Mouse (Mus musculus): ENCODE measurements around the gene Eif4g3. TPM values are rescaled to one million over a fixed set of nuclear protein-coding genes. Genes with fewer than 3 reads are reported as not detected.

Eif4g3 gene
- polyA plus RNA-seq, 2 experiments from 2014 or later: 35.4 to 42.5 TPM

DNA sequence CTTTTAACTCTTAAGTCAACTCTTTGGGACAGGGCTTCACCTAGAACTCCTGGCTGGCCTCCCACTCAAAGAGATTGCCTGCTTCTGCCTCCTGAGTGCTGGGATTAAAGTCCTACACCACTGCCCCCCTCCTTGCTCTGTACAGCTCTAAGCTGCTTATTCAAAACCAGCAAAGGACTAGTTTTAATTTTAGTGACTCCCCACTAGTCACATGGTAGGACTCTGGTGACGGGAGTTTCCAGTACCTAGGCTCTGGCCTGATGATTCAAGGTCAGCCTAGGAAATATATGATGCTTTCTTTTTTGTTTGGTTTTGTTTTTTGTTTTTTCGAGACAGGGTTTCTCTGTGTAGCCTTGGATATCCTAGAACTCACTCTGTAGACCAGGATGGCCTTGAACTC lies 172.0 kb downstream of the Eif4g3 start:
- ATAC-seq: no peak

DNA sequence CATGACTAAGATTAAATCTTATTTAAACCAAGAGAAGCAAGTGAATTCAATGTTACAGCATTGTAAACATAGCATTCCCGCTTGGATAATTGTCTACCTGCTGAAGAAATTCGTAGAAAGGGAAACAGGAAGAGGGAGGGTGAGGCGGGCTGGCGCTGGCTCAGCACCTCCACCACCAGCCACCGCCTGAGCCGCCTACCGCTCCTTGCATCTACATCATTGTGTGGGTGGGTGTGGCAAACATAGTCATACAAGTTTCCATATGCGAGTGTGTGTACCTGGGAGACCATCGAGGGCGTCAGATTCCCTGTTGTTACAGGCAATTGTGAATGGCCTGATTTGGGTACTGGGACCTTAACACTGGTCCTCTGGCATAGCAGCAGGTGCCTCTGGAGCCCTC lies 173.7 kb downstream of the Eif4g3 start:
- ATAC-seq: no peak

DNA sequence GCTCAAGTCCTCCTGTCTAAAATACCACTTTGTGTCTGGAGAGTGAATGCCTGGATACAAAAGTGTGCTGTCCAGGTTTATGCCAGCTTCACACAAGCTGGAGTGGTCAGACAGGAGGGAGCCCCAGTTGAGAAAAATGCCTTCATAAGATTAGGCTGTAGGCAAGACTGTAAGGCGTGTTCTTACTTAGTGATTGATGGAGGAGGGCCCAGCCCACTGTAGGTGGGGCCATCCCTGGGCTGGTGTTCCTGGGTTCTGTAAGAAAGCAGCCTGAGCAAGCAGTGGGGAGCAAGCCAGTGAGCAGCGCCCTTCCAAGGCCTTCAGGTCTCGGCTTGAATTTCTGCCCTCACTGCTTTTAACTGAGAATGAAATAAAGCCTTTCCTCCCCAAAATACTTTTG lies 175.3 kb downstream of the Eif4g3 start:
- no peak for ATAC-seq

DNA sequence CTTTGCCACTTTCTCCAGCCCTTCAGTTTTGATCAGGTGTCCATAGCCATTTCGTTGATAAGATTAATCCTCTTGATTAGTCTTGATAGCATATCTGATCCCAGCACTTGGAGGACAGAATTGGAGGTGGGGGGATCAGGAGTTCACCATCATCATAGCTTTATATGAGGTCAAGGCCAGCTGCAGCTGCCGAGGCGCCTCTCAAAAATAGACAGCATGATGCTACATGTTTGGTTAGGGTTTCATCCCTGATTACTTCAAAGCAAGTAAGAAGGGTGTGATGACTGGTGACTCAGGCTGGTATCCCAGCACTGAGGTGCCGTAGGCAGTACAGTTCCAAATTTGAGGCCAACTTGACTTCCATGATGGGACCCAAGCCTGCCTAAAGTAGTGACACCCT lies 176.6 kb downstream of the Eif4g3 start:
- ATAC-seq: no peak

DNA sequence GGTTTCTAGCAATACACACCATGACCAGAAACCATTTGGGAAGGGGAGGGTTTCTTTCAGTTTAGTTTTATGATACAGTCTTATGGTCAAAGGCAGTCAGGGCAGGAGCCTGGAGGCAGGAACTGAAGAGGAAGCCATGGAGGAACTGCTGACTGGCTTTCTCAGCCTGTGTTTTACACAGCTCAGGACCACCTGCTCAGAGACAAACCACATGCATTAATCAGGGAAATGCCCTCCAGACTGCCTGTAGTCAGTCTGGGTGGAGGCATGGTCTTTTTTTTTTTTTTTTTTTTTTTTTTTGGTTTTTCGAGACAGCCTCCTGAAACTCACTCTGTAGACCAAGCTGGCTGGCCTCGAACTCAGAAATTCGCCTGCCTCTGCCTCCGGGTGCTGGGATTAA lies 179.9 kb downstream of the Eif4g3 start:
- no peak for ATAC-seq

DNA sequence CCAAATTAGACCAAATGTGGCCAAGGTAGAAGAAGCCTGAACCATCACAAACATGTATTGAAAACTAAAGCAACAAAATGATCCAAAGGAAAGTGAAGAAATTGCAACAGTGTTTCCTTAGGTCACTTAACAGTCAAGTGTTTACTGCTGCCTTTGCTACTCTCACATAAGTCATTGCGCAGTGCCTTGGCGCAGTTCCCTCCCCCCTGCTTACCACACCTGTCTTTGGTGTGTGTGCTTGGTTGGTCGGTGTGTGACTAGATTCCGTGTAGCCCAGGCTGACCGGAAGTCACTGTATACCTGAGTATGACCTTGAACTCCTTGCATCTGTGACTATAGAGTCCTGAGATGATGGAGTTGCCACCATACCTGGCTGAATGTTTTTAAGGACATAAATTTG lies 186.6 kb downstream of the Eif4g3 start:
- ATAC-seq: no peak

DNA sequence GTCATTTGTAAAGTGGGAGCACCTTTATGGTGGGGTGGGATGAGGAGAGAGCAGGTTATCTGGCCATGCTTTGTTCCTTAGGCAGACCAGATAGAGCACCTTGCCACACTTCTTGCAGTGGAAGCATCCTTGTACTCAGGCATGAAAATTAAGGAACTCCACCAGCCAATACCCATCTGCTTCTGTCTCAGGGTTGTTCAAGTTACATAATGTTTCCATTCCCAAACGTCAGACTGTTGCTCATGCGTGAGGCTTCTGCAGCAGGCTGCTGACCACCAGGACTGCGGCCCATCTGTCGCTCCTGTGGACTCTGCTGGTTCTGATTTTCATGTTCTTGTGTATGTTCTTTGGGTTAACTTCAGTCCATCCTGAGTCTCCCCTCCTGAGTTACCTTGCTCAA lies 187.9 kb downstream of the Eif4g3 start:
- no peak for ATAC-seq

DNA sequence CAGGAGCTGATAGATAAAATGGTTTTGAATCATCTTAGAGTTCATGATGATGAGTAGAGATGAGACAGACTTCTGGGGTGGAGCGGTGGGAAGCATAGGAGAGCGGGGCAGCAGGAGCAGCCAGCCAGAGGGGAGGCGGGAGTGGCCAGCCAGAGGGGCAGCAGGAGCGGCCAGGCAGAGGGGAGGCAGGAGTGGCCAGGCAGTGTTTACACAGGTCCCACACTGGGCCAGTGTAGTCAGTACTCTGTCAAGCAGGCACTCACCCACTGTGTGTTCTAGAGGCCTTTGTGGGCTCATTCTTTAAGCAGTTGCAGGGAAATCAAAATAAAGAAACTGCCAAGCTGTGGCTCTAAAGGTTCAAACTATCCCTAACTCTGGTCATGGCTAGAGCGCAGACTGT lies 191.2 kb downstream of the Eif4g3 start:
- no peak for ATAC-seq

DNA sequence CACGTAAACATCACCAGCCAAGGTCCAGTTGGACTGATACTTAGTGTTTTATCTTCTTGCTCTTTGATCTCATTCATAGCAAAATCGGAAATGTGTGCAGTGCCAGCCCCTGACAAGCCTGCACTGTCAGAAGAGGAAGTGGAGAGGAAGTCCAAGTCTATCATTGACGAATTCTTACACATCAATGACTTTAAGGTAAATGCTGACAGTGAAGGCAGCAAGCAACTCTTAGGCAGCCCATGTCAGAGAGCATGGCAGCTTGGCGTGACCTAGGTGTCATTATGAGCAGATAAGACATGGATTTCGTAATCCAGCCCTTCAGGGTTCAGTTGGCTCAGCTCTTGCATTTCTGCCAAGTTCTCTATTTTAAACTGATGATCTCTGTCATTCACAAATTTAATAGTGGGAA lies 191.8 kb downstream of the Eif4g3 start:
- no peak for ATAC-seq

DNA sequence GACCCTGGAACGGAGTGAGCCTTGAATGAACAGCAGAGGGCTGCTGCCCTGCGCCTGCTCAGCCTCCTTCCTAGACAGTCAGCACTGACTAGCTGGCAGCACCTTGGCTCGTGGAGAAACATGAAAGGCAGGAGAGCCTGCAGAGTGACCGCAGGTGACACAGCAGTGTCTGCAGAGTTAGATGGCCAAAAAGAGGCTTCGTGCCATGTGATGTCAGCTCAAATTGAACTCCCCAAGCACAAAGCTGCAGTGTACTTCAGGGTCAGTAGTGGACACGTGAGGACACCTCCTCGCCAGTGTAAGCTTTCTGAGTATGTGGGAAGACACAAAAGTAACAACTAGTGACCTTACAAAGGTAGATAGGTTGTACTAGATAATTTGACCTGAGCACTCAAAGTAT lies 193.1 kb downstream of the Eif4g3 start:
- ATAC-seq: no peak

DNA sequence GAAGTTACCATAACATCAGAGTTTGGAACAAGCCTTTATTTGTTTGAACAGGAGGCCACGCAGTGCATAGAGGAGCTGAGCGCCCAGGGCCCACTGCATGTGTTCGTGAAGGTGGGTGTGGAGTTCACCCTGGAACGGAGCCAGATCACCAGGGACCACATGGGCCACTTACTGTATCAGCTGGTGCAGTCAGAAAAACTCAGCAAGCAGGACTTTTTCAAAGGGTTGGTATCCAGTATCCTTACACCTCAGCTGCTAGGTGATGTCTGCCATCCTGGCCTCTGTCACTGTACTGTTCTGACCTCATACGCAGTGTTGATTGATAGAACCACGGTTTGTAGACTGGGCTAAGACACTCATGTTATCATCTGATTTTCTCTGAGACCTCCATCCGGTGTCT lies 195.2 kb downstream of the Eif4g3 start:
- ATAC-seq: no peak

DNA sequence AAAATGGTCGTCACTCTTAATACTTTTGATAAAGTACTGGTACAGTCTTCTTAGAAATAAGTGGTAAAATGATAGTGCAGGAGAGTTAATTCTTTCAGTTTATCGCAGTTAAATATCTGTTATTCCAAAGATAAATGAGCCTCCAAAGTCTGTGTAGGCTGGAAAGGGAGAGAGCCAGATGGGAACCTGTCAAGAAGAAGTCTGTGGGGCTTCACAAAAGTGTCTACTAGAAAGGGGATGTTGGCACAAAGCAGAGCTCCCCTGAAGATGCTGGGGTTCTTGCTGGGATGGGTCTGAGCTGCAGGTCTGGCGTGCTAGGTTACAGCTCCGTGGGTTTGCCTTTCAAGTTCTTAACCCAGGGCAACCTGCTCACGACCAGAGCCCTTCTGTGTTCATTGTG lies 199.7 kb downstream of the Eif4g3 start:
- no peak for ATAC-seq

DNA sequence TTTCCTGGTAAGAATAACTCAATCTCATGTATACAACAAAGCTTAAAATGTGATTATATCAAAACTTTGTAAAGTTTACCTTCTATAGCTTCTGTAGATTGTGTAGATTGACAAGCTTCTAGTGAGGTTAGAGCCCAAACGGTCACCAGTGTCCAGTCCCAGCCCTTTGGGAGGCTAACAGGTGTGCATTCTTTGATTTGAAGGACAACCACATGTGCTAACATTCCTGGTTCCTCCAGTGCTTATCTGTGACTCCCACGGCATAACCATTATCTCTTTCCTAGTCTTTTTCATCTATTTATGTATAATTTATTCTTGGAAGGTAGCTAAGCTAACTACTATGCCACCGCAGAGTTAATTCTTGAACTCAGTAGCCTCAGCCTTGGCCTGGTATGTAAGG lies 207.9 kb downstream of the Eif4g3 start:
- no peak for ATAC-seq

DNA sequence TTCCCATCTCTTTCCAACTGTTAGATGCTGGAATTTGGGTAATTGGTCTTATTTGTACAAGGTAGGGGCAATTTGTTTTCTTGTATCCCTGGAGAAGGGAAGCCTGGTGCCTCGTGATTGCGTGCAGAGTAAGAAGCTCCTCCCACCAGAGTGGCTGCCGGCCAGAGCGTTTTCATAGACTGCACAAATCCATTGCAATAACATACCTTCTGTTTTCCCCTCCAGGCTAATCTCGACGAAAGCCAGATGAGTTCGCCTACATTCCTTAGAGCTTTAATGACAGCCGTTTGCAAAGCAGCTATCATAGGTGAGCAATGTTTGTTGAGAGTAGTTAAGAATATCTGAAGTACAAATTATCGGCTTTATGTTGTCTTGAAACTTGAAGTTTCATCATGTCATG lies 208.9 kb downstream of the Eif4g3 start:
- ATAC-seq: no peak

DNA sequence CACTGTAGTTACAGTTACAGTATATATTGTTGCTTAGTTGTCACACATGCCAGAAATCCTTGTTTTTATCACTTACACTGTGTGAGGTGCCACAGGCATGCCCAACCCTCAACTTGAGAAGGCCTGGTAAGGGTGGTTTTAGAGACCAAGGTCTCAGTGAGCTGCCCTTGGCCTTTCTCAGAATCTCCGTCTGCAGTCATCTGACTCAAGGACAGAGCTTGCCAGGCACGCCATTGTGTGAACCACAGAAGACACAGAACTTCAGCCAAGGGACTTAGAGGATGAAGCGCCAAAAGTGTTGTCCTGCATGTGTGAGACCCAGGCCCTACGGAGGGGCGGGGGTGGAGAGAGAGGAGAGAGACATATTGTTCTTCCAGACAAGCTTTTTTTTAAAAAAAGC lies 217.3 kb downstream of the Eif4g3 start:
- no peak for ATAC-seq

DNA sequence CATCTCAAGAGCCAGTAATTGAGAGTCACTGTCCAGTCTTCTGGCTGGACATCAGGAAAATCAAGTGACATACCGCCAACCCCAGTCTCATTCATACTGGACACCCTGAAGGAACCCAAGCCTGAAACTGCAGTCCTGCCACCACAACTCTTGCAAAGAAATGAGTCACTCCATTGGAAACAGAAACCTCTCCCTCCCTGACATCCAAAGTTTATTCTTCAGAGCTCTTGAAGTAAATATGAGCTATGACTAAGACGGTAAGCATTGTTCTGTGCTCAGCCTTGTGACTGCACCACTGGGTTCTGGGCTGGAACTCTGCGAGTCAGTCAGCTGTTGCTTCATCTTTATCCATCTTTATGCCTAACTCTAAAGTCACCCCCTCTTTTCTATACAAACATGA lies 221.0 kb downstream of the Eif4g3 start:
- ATAC-seq: no peak

DNA sequence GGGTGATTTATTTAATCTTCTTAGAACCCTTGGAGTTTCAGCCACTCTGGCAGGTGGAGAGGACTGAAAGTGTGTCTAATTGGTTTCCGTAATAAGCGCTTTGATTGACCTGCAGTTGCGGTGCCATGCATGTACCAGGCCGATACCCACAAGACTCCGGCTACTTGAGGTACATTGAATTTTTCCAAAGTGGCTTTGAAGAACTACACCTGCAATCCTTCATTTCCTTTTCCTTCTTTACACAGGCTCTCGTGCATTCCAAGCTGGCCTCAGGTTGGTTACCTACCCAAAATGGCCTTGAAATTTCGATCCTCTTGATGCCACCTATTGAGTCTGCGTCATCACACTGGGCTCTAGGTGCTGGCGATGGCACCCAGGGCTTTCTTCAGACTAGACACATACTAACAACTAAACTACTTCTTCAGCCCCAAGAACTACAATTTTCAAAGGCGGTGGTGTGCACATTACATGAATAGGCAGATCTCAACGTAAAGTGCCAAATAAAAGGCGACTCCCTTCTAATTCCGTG lies 222.9 kb downstream of the Eif4g3 start:
- ATAC-seq: no peak

DNA sequence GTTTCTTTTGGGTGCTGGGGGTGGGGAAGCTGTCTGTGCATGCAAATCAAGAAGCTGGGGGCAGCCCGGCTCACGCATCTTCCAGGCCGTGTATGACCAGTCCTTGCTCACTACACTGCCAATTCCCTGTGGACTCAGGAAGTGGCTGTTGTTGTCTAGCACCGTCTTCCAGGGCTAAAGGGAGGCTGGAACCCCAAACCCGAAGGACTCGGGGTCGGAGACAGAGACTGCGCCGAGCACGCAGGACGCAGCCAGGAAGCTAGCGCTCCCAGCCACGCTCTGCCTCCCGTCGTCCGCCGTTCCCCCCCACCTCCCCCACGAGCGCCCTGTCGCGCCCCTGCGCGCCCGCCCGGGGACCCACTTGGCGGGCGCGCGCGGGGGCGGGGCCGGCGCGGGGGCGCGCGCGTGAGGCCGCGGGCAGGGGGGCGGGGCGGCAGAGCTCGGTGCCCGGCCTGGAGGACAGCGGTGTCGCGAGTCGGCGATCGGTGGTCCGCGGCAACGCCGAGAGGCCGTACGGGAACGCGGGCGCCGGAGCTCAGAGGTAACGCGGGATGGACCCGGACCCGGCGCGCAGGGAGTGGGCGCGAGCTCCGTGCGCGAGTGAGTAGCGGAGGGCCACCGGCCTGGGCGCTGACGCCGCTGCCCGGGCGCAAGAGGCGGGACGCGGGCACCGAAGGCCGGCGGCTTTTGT lies 223.5 kb downstream of the Eif4g3 start, which contains the start of gene Hp1bp3:
Hp1bp3 (plus strand) TSS at position 97 of the 691 bp plus-strand sequence.
- peak; percentile 47 for ATAC-seq

DNA sequence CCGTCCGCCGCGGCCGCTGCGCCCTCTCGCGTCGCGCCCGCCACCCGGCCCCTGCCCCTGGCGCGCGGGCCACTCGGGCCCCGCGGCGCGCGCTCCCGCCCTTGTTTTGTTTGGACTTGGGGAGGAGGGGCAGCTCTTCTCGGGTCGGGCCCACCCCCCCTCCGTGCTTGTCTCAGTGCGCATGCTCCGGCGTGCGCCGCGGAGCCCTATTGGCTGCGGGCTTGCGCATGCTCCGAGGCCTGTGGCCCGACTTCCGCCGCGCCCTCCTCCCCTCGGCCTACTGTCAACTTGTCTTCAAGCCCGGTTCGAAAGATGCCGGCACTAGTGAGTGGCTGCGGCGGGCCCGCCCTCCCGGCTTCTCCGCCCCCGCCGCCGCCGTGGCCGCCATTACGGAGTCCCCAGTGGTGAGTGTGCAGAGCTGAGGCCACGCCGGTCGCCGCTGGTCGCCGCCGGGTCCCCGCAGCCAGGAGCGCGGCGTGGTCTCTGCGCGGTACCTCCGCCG lies 224.1 kb downstream of the Eif4g3 start:
- peak; percentile 86 for ATAC-seq

DNA sequence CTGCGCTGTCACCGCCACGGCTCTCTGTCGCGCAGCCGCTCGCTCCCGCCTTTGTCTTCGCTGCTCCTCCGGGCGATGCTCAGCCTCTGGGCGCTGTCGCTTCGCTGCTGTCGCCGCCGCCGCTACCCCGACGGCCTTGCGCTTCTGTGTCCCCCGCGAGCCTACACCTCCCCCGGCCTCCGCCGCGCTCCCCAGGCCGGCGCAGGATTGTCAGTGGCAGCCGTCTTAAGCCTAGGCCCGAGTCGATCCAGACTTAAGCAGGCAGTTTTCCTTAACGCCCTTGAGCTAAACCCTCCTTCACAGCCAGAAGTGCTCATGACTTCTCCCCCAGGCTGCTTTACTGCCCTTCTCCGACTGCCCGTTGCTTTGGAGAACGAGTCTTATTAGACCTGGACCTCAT lies 224.6 kb downstream of the Eif4g3 start:
- peak; percentile 2 for ATAC-seq

DNA sequence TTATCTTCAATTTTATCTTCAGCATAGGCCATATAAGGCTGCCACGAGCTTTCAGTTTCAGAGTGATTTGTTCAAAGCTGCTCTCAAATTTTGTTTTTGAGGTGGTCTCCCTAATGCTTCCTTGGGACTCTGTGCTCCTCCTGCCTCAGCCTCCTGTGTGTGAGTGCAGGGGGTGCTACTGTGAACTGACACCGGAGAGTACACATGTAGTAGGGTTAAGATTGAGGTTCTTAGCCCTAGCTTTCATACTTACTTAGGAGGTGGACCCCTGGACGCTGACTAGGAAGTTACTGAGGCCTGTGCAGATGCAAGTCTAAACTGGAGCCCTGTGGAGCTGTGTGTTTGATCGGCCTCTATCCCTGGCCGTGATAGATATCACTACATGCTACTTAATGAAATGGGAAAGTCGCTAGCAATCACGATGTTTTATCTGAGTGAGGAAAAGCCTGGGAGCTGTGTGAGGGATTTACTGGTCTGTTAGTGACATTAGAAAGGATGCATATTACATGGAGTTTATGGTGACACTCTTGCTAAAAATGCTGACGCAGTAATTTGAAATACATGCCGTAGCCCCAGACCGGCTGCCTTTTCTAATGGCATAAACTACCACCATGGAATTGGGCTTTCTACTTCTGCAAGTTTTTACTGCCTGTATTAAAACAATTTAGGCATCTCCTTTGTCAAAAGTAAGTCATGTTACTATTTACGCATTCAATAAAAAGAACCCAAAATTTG lies 225.3 kb downstream of the Eif4g3 start:
- no peak for ATAC-seq

DNA sequence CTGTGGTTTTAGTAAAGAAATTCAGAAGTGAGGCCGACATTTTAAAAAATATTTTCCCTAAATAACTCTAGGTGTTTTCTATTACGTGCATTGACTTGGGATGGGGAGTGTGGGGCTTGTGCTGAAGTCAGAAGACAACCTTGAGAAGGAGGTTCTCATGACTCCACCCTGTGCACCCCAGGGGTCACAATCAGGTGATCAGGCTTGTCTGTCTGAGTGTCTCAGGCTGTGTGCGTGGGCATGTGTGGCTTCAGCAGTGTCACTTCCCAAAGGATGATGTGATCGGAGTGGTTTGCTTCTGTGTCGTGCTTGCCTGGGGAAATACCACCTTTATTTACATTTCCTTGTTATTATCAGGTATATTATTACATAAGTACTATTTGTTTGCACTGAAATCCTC lies 226.5 kb downstream of the Eif4g3 start:
- ATAC-seq: no peak

DNA sequence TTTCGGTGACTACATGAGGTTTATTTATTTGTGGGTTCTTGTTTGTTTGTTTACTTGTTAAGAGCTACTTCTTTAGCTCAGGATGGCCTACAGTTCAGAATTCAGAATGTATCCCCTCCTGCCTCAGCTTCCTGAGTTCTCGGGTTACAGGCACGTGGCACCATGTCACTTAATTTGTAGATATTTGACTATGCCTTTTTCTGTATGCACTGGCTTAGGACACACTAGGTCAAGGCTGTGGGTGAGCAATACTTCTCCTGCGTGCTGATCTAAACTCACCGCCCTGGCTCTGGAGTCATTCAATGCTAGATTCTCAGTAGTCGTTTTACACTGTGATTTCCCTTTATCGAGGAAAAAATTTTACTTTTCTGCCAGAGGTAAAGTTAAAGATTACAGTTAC lies 227.9 kb downstream of the Eif4g3 start:
- ATAC-seq: no peak

DNA sequence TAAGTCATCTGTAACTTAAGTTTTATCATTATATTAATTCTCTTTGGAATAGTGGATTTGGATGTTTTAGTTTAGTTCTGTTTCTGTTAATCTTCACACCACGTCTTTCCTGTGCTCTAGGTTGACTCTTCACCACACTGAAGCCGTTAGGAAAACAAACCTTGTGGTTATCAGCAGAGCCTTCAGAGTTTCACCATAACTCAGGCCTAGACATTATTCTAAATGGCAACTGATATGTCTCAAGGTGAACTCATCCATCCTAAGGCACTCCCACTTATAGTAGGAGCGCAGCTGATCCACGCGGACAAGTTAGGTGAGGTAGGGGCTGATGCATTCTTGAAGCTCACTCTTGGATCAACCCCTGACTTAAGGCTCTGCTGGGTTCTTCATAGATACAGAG lies 228.6 kb downstream of the Eif4g3 start:
- ATAC-seq: no peak

Data from activated CD4-positive, CD25-positive, alpha-beta regulatory T cell, adult 4 months (primary cell).